Mouse (Mus musculus) midbrain, embryonic 11.5 days (tissue): ENCODE results near the gene Agtpbp1. TPM values are rescaled to one million over a fixed set of nuclear protein-coding genes. Genes with fewer than 3 reads are reported as not detected.

Experiments used
- ATAC-seq: fragments of 200-750 bp; cut with Nextera tagmentation; 2 replicates; pipeline ENCODE4 v1.8.0; 2017; ENCODE audit warnings: moderate TSS enrichment, moderate library complexity; ENCODE audit not compliant: low FRiP score
- DNase-seq: peaks from one replicate; pipeline ENCODE4 v3.0.0; 2015; ENCODE audit warnings: low spot score; ENCODE audit errors: missing footprints
- H3K27ac ChIP-seq: fragments of 300-500 bp; sonication (generic); 2 replicates; pipeline ENCODE4 v1.5.1; 2014; ENCODE audit warnings: low read depth, low read length
- H3K27me3 ChIP-seq: fragments of 300-500 bp; sonication (generic); 2 replicates; pipeline ENCODE4 v1.6.1; 2014; ENCODE audit warnings: mild to moderate bottlenecking, low read length, moderate library complexity, mixed read lengths; ENCODE audit not compliant: control insufficient read depth, insufficient read depth
- H3K36me3 ChIP-seq: fragments of 300-500 bp; sonication (generic); 2 replicates; pipeline ENCODE4 v1.6.1; 2014; ENCODE audit warnings: mild to moderate bottlenecking, low read length, moderate library complexity, mixed read lengths; ENCODE audit not compliant: control insufficient read depth, insufficient read depth
- H3K4me1 ChIP-seq: fragments of 300-500 bp; sonication (generic); 2 replicates; pipeline ENCODE4 v1.6.1; 2014; ENCODE audit warnings: low read length; ENCODE audit not compliant: control insufficient read depth, insufficient read depth
- H3K4me2 ChIP-seq: fragments of 300-500 bp; sonication (generic); 2 replicates; pipeline ENCODE4 v1.6.1; 2014; ENCODE audit warnings: mild to moderate bottlenecking, moderate library complexity
- H3K4me3 ChIP-seq: fragments of 300-500 bp; sonication (generic); 2 replicates; pipeline ENCODE4 v1.5.1; 2014; ENCODE audit warnings: low read depth, low read length
- H3K9ac ChIP-seq: fragments of 300-500 bp; sonication (generic); 2 replicates; pipeline ENCODE4 v1.6.1; 2014; ENCODE audit warnings: low read length
- H3K9me3 ChIP-seq: fragments of 300-500 bp; sonication (generic); 2 replicates; pipeline ENCODE4 v1.6.1; 2016; ENCODE audit warnings: low read length; ENCODE audit not compliant: control insufficient read depth
- WGBS: fragments of 180-500 bp; shearing (Covaris S2); extraction: QIAGEN DNeasy Blood & Tissue Kit; methylation state at CpG from one replicate; pipeline ENCODE4 v1.1.7; 2014; 5-methylcytosine and 5-hydroxymethylcytosine counted together
- polyA plus RNA-seq: library from polyadenylated mRNA; unstranded; fragments of >200 nt; fragmentation: Nextera tagmentation; extraction: Ambion mirVana; gene quantifications from 2 replicates; pipeline ENCODE4 v1.2.1, GENCODE M21; 2014

Agtpbp1 gene
- polyA plus RNA-seq, 1 experiment from 2014 or later: 22.9 TPM

GRCm38 (mm10) chr13:59508584-59508983, 76.4 kb downstream of the Agtpbp1 start:
- no peak overlapping the region for H3K27ac ChIP-seq
- DNase-seq (no peak), ATAC-seq (no peak)
- no peaks in the 10 kb centered on the region for H3K27me3 ChIP-seq
- no peaks in the 10 kb centered on the region for H3K9me3 ChIP-seq
- 81% methylated on average over 4 of the region's 4 CpGs for WGBS
- no peaks in the 10 kb centered on the region for H3K4me1 ChIP-seq
- no peak overlapping the region for H3K9ac ChIP-seq
- H3K4me2 ChIP-seq: no peak overlapping the region
- H3K4me3 ChIP-seq: no peak overlapping the region
- 0 out of 2 replicates have a peak, but pooled peaks cover 2% of the 10 kb centered on the region for H3K36me3 ChIP-seq

- H3K36me3 ChIP-seq: 0 out of 2 replicates have a peak, but pooled peaks cover 2% of the 10 kb centered on the region
- no peak for DNase-seq
- no peak overlapping the region for H3K4me2 ChIP-seq
- no peak overlapping the region for H3K27ac ChIP-seq
- H3K9me3 ChIP-seq: no peaks in the 10 kb centered on the region
- no peak overlapping the region for H3K4me3 ChIP-seq
- ATAC-seq: no peak
- H3K4me1 ChIP-seq: no peaks in the 10 kb centered on the region
- H3K27me3 ChIP-seq: no peaks in the 10 kb centered on the region
- 67% methylated on average over 1 of the region's 1 CpGs for WGBS
- no peak overlapping the region for H3K9ac ChIP-seq
These were observed 78.6 kb downstream of the Agtpbp1 start for GRCm38 (mm10) chr13:59506450-59506849.

DNA sequence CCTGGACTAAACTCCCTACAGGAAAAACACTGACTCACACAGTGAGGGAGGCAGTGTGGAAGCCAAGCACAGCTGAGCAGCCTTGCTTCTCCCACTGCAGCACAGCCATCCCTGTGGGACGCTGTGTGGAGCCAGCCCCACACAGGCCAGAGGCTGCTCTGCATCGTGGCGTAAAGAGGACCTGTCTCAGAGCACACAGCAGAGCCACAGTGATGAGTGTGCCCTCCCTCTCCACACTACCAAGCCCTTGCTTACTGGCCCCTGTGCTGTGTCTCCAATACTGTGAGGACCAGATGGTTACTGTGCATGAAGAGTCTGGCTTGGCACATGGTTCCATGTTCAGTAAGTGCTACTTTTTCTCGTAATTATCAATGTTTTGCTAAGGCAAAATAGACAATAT, 79.2 kb downstream of the Agtpbp1 start:
- 80% methylated on average over 4 of the region's 4 CpGs for WGBS
- Histone ChIP-seq H3K9ac (no peak overlapping the region), H3K4me3 (no peak overlapping the region), H3K27me3 (no peaks in the 10 kb centered on the region), H3K4me1 (no peaks in the 10 kb centered on the region), H3K36me3 (0 out of 2 replicates have a peak, but pooled peaks cover 2% of the 10 kb centered on the region), H3K27ac (no peak overlapping the region), H3K9me3 (no peaks in the 10 kb centered on the region), H3K4me2 (no peak overlapping the region)
- DNase-seq (no peak), ATAC-seq (no peak)

- no peak overlapping the region for H3K4me2 ChIP-seq
- DNase-seq (no peak), ATAC-seq (no peak)
- no peak overlapping the region for H3K27ac ChIP-seq
- 0 out of 2 replicates have a peak, but pooled peaks cover 2% of the 10 kb centered on the region for H3K36me3 ChIP-seq
- H3K9me3 ChIP-seq: no peaks in the 10 kb centered on the region
- H3K27me3 ChIP-seq: no peaks in the 10 kb centered on the region
- H3K4me3 ChIP-seq: no peak overlapping the region
- 79% methylated on average over 4 of the region's 4 CpGs for WGBS
- H3K4me1 ChIP-seq: no peaks in the 10 kb centered on the region
- H3K9ac ChIP-seq: no peak overlapping the region
These were observed 81.4 kb downstream of the Agtpbp1 start for GRCm38 (mm10) chr13:59503581-59503980.

DNA sequence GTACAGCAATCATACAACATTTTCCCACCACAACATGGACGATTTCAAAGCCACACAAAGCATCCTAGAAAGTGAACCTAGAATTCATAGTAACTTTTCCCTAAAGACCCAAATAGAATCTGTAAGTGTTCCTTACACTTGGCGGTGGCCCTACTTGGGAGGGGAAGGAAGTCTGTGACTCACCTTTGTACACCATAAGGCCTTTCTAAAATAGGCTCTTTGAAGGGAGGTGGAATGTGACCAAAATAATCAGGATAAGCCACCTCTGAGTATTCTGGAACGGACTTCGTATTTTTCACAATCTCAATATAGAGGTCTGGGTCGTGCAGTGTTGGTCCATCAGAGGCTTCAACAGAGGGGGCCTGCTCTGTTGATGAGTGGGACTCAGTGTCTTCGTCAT, 85.2 kb downstream of the Agtpbp1 start:
- H3K9ac ChIP-seq: no peak overlapping the region
- H3K4me1 ChIP-seq: no peaks in the 10 kb centered on the region
- no peaks in the 10 kb centered on the region for H3K36me3 ChIP-seq
- H3K4me2 ChIP-seq: no peak overlapping the region
- H3K9me3 ChIP-seq: no peaks in the 10 kb centered on the region
- WGBS: 92% methylated on average over 6 of the region's 6 CpGs
- no peak overlapping the region for H3K27ac ChIP-seq
- H3K4me3 ChIP-seq: no peak overlapping the region
- H3K27me3 ChIP-seq: no peaks in the 10 kb centered on the region
- no peak for DNase-seq
- no peak for ATAC-seq

DNA sequence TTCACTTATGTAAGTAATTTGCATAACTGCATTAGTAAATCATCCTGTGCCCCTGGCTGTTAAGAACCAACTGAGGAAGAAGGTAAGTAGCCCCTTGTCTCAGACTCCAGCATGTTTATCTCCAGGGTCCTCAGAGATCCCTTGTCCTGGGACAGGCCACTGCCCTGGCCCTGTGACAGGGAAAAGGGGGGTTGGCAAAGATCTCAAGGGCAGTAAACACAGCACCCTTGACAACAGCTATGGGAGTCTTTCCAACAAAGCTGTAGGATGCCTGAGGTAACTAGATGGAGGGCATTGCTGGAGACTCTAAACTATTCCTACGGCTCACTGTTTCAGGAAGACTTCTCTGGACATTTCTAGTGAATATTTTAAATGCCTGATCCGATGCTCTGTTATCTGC, 85.7 kb downstream of the Agtpbp1 start:
- H3K4me2 ChIP-seq: no peak overlapping the region
- no peaks in the 10 kb centered on the region for H3K9me3 ChIP-seq
- no peak overlapping the region for H3K9ac ChIP-seq
- WGBS: 90% methylated on average over 2 of the region's 2 CpGs
- no peaks in the 10 kb centered on the region for H3K4me1 ChIP-seq
- H3K4me3 ChIP-seq: no peak overlapping the region
- 0 out of 2 replicates have a peak, but pooled peaks cover 3% of the 10 kb centered on the region for H3K36me3 ChIP-seq
- DNase-seq (no peak), ATAC-seq (no peak)
- no peak overlapping the region for H3K27ac ChIP-seq
- H3K27me3 ChIP-seq: no peaks in the 10 kb centered on the region

GRCm38 (mm10) chr13:59498191-59498590, 86.8 kb downstream of the Agtpbp1 start:
- no peaks in the 10 kb centered on the region for H3K4me1 ChIP-seq
- no peaks in the 10 kb centered on the region for H3K27me3 ChIP-seq
- H3K4me3 ChIP-seq: no peak overlapping the region
- H3K9ac ChIP-seq: no peak overlapping the region
- 85% methylated on average over 5 of the region's 5 CpGs for WGBS
- no peak overlapping the region for H3K4me2 ChIP-seq
- 0 out of 2 replicates have a peak, but pooled peaks cover 3% of the 10 kb centered on the region for H3K36me3 ChIP-seq
- no peaks in the 10 kb centered on the region for H3K9me3 ChIP-seq
- DNase-seq (no peak), ATAC-seq (no peak)
- no peak overlapping the region for H3K27ac ChIP-seq

DNA sequence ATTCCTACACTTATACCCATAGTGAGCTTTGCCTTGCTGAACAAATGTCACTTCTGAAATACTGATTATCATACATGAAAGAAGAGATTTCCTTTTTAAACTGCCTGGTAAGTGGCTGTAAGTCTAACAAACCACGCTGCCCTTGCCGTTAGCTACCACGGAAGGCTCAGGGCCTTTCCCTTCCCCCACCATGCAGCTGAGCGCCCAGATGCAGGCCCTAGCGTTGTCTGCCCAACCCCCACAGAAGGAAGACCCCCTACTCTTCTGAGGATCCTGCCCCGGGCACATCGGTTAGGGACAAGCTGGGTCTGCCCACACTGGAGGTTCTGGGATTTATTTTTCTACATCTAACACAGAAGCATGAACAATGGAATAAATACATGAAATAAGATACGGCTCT, 89.2 kb downstream of the Agtpbp1 start:
- Histone ChIP-seq H3K9me3 (no peaks in the 10 kb centered on the region), H3K36me3 (0 out of 2 replicates have a peak, but pooled peaks cover 3% of the 10 kb centered on the region), H3K27ac (no peak overlapping the region), H3K4me1 (no peaks in the 10 kb centered on the region), H3K27me3 (no peaks in the 10 kb centered on the region), H3K9ac (no peak overlapping the region), H3K4me2 (no peak overlapping the region), H3K4me3 (no peak overlapping the region)
- DNase-seq: no peak
- 0 out of 2 replicates have a peak, but pooled peaks have one; percentile 40 for ATAC-seq
- 27% methylated on average over 8 of the region's 8 CpGs for WGBS

- WGBS: 87% methylated on average over 5 of the region's 5 CpGs
- ATAC-seq: no peak
These were observed 90.3 kb downstream of the Agtpbp1 start for GRCm38 (mm10) chr13:59494619-59495262.

More at GRCm38 (mm10) chr13:59494619-59495262, 90.3 kb downstream of the Agtpbp1 start:
- Histone ChIP-seq H3K9ac (no peak overlapping the region), H3K9me3 (no peaks in the 10 kb centered on the region), H3K27ac (no peak overlapping the region), H3K4me2 (no peak overlapping the region), H3K27me3 (no peaks in the 10 kb centered on the region), H3K36me3 (0 out of 2 replicates have a peak, but pooled peaks cover 3% of the 10 kb centered on the region), H3K4me1 (no peaks in the 10 kb centered on the region), H3K4me3 (no peak overlapping the region)
- no peak for DNase-seq
